Mouse (Mus musculus) left cerebral cortex, postnatal 25 days (tissue): ENCODE results near the gene Gm13694. TPM values are rescaled to one million over a fixed set of nuclear protein-coding genes. Genes with fewer than 3 reads are reported as not detected.
"Not testable (repeated sequence)": the region's sequence is repeated elsewhere in the genome, so short reads cannot be mapped to it uniquely, and the experiment has no call there.

Experiments
- DNase-seq, 2 experiments: peaks; one replicate each; pipeline ENCODE4 v3.0.0; 2022; ENCODE audit warnings: low spot score in 2 of 2, mixed read lengths in 1 of 2
- intact Hi-C: fragments of 180-260 bp; cut with DNase I; formaldehyde crosslinking; loops from one replicate; pipeline ENCODE4 v1.15.1; 2025
- total RNA-seq, 2 experiments: library from RNA; stranded (reverse); gene quantifications; 2 replicates each; pipeline ENCODE4 v1.2.3; 2021

Gm13694 gene
- 1 to 10 TPM; 1.4 to 1.6 TPM for total RNA-seq

- intact Hi-C loops, DNase-seq: not testable (repeated sequence)
Observed at GRCm38 (mm10) chr2:83978633-83979032, at the start of gene Gm13694. Gene Gm13694, plus strand, starts transcription at chr2:83978933.

- intact Hi-C loops, result no loop called here
- no peak for DNase-seq
Observed at GRCm38 (mm10) chr2:83929478-83930088, 49.1 kb upstream of the Gm13694 start.

GRCm38 (mm10) chr2:83940931-83941361, 37.8 kb upstream of the Gm13694 start, which contains the start of gene Zswim2:
Gene Zswim2, minus strand, starts transcription at chr2:83941228.
- intact Hi-C loops, result no loop called here
- DNase-seq, result peak; percentile 93 to 96

- no peak for DNase-seq
- intact Hi-C loops, result no loop called here
Observed at GRCm38 (mm10) chr2:83941378-83941777, 37.4 kb upstream of the Gm13694 start.

GRCm38 (mm10) chr2:83941792-83942191, 36.9 kb upstream of the Gm13694 start:
- no peak for DNase-seq
- intact Hi-C loops, result no loop called here

GRCm38 (mm10) chr2:83955393-83955792, 23.3 kb upstream of the Gm13694 start, which contains the start of gene Gm13698:
Gene Gm13698, plus strand, starts transcription at chr2:83955693.
- DNase-seq, intact Hi-C loops: not testable (repeated sequence)

GRCm38 (mm10) chr2:83961203-83961602, 17.5 kb upstream of the Gm13694 start, which contains the start of gene Gm13693:
Gene Gm13693, plus strand, starts transcription at chr2:83961503.
- intact Hi-C loops, DNase-seq: not testable (repeated sequence)

- intact Hi-C loops, DNase-seq: not testable (repeated sequence)
Observed at GRCm38 (mm10) chr2:83967013-83967412, 11.7 kb upstream of the Gm13694 start, which contains the start of gene Gm13695. Gene Gm13695, plus strand, starts transcription at chr2:83967313.

GRCm38 (mm10) chr2:83972823-83973222, 5.9 kb upstream of the Gm13694 start, which contains the start of gene Gm13696:
Gene Gm13696, plus strand, starts transcription at chr2:83973123.
- DNase-seq, intact Hi-C loops: not testable (repeated sequence)

- intact Hi-C loops, DNase-seq: not testable (repeated sequence)
Observed at GRCm38 (mm10) chr2:83984443-83984842, 5.7 kb downstream of the Gm13694 start, which contains the start of gene Gm13697. Gene Gm13697, plus strand, starts transcription at chr2:83984743.

- intact Hi-C loops, DNase-seq: not testable (repeated sequence)
Observed at GRCm38 (mm10) chr2:83990253-83990652, 11.5 kb downstream of the Gm13694 start, which contains the start of gene Gm13691. Gene Gm13691, plus strand, starts transcription at chr2:83990553.

- intact Hi-C loops, DNase-seq: not testable (repeated sequence)
Observed at GRCm38 (mm10) chr2:83993639-83994255, 15.0 kb downstream of the Gm13694 start.

- intact Hi-C loops, DNase-seq: not testable (repeated sequence)
Observed at GRCm38 (mm10) chr2:83994526-83994925, 15.8 kb downstream of the Gm13694 start.

GRCm38 (mm10) chr2:84008913-84009312, 30.2 kb downstream of the Gm13694 start:
- peak in 1 of 2 experiments; percentile 7 for DNase-seq
- intact Hi-C loops, result no loop called here

GRCm38 (mm10) chr2:84009818-84010217, 31.1 kb downstream of the Gm13694 start:
- DNase-seq, result no peak
- intact Hi-C loops, result no loop called here

- DNase-seq, result no peak
- intact Hi-C loops, result no loop called here
Observed at GRCm38 (mm10) chr2:84014572-84014971, 35.8 kb downstream of the Gm13694 start.

GRCm38 (mm10) chr2:84016291-84016690, 37.6 kb downstream of the Gm13694 start:
- DNase-seq, intact Hi-C loops: not testable (repeated sequence)

- intact Hi-C loops, result no loop called here
- no peak for DNase-seq
Observed at GRCm38 (mm10) chr2:84018330-84018729, 39.6 kb downstream of the Gm13694 start.

GRCm38 (mm10) chr2:84019519-84020305, 41.0 kb downstream of the Gm13694 start:
- DNase-seq, result no peak
- intact Hi-C loops, result no loop called here

- peak in 1 of 2 experiments; percentile 55 for DNase-seq
- intact Hi-C loops, result no loop called here
Observed at GRCm38 (mm10) chr2:84021930-84022329, 43.2 kb downstream of the Gm13694 start.
